Mouse (Mus musculus) lung, adult 2 months (tissue): ENCODE results near the gene Senp6. TPM values are rescaled to one million over a fixed set of nuclear protein-coding genes. Genes with fewer than 3 reads are reported as not detected.

Experiments used
- DNase-seq: peaks from one replicate; pipeline ENCODE4 v3.0.0; 2022
- H3K4me1 ChIP-seq: fragments of 200-500 bp; 2 replicates; pipeline ENCODE4 v1.6.1; 2011; ENCODE audit warnings: low read length; ENCODE audit not compliant: control insufficient read depth, insufficient read depth
- H3K4me3 ChIP-seq: fragments of 200-500 bp; replicated peaks from 2 replicates; pipeline ENCODE3; 2011; ENCODE audit warnings: low read depth, mild to moderate bottlenecking, control low read depth, low read length; ENCODE audit errors: extremely low read depth
- CTCF ChIP-seq: fragments of 200-500 bp; IDR thresholded peaks from 2 replicates; pipeline ENCODE4 v1.5.1; 2011; ENCODE audit warnings: mild to moderate bottlenecking, low read length, control low read depth; ENCODE audit not compliant: insufficient read depth
- POLR2A ChIP-seq: fragments of 200-500 bp; IDR thresholded peaks from 2 replicates; pipeline ENCODE4 v1.6.1; 2011; ENCODE audit warnings: low read depth, mild to moderate bottlenecking, control low read depth, low read length, borderline replicate concordance; ENCODE audit errors: extremely low read depth
- WGBS: fragments of 180-500 bp; shearing (Covaris S2); methylation state at CpG from one replicate; pipeline ENCODE4 v1.1.7; 2018; 5-methylcytosine and 5-hydroxymethylcytosine counted together
- polyA plus RNA-seq: library from polyadenylated mRNA; depleted of rRNA; stranded (reverse); fragments of >200 nt; gene quantifications from 2 replicates; pipeline ENCODE4 v1.2.3, GENCODE M21; 2012; rRNA removed

The Senp6 gene
- polyA plus RNA-seq, 1 experiment = 25.3 TPM

DNA sequence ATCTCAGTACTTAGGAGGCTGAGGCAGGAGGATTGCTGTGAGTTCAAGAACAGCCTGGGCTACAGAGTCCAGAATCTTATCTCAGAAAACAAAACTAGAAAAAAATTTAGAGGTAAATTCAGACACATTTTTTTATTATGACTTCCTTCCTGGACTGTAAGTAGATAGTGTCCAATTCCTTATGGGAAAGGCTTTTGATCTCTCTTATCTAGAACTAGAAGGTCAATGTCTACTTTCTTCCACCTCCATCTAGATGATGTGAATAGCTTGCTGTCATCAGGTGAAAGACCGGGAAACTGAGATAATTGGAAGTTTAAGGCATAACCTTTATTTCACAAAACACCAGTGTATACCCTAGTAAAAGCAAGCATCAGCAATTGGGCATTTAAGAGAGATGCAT lies 115.0 kb downstream of the Senp6 start:
- Histone ChIP-seq H3K4me3 (no peak overlapping the region), H3K4me1 (peaks cover 3% of the 10 kb centered on the region)
- no peak for DNase-seq
- TF ChIP-seq CTCF = no peak
- WGBS = 74% methylated on average over 1 of the region's 1 CpGs

DNA sequence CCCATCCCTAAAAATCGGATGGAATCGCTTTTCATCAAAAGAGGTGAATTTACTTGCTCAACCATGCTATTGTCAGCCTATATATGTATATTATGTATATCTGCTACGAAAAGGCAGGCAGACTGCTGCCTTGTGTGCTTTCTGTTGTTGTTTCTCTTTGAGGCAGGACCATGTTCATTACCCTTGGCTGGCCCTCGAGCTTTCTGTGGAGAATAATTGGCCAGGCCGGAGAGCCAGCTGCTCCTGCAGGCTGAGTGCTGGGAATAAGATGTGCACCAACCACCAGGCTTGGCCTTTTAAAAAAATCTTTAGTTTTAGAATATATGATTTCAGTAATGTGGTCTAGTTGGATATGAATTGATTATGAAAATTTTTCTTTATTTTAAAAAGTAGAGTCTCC lies 117.4 kb downstream of the Senp6 start:
- DNase-seq = no peak
- H3K4me3 ChIP-seq = no peak overlapping the region
- 75% methylated on average over 5 of the region's 5 CpGs for WGBS
- no peaks in the 10 kb centered on the region; the same call in 1 of the 2 replicates for H3K4me1 ChIP-seq
- TF ChIP-seq CTCF (no peak), POLR2A (no peak)

GRCm38 (mm10) chr9:80185737-80186136 lies 119.0 kb downstream of the Senp6 start:
- Histone ChIP-seq H3K4me1 (no peaks in the 10 kb centered on the region; the same call in 1 of the 2 replicates), H3K4me3 (no peak overlapping the region)
- TF ChIP-seq POLR2A (no peak), CTCF (no peak)
- WGBS = 62% methylated on average over 3 of the region's 3 CpGs
- DNase-seq = no peak

- no peak overlapping the region for H3K4me3 ChIP-seq
- no peak for TF ChIP-seq CTCF
- TF ChIP-seq POLR2A = no peak
- no peaks in the 10 kb centered on the region; the same call in 1 of the 2 replicates for H3K4me1 ChIP-seq
- DNase-seq = no peak
- 94% methylated on average over 8 of the region's 8 CpGs for WGBS
Measured at GRCm38 (mm10) chr9:80186693-80187092, 120.0 kb downstream of the Senp6 start.

- DNase-seq = no peak
- WGBS = 55% methylated on average over 5 of the region's 5 CpGs
- no peak overlapping the region for H3K4me3 ChIP-seq
- no peak for TF ChIP-seq POLR2A
- TF ChIP-seq CTCF = no peak
- H3K4me1 ChIP-seq = no peaks in the 10 kb centered on the region; the same call in 1 of the 2 replicates
Measured at GRCm38 (mm10) chr9:80188324-80188893, 121.7 kb downstream of the Senp6 start.

- Histone ChIP-seq H3K4me3 (no peak overlapping the region), H3K4me1 (peaks cover 4% of the 10 kb centered on the region)
- WGBS = 82% methylated on average over 6 of the region's 6 CpGs
- DNase-seq = no peak
- no peak for TF ChIP-seq POLR2A
- no peak for TF ChIP-seq CTCF
Measured at GRCm38 (mm10) chr9:80191240-80191639, 124.5 kb downstream of the Senp6 start.

DNA sequence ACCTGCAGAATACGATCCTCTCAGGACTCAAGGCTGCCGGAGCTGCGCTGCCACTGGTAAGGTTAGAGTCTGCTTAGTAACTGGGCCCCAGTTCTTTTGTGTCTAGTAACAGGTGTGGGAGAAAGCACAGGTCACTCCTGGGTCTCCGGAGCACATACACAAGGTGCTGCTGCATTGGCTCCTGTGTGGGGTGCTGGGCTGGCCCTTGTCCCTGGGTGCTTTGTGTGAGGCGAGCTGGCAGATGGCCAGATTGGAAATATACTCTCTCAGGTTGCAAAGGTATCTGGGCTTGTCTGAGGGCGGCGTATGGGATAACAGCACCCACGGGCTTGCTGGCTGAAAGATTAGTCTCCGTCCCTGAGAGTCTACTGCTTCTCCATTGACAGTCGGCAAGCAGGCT lies 125.6 kb downstream of the Senp6 start:
- peaks cover 4% of the 10 kb centered on the region for H3K4me1 ChIP-seq
- TF ChIP-seq POLR2A = no peak
- TF ChIP-seq CTCF = no peak
- no peak for DNase-seq
- no peak overlapping the region for H3K4me3 ChIP-seq
- 76% methylated on average over 10 of the region's 10 CpGs for WGBS

- TF ChIP-seq POLR2A (no peak), CTCF (no peak)
- 72% methylated on average over 6 of the region's 6 CpGs for WGBS
- H3K4me3 ChIP-seq = no peak overlapping the region
- H3K4me1 ChIP-seq = peaks cover 4% of the 10 kb centered on the region
- DNase-seq = no peak
Measured at GRCm38 (mm10) chr9:80194446-80194845, 127.7 kb downstream of the Senp6 start.

Other genes starting within 250 kb of the Senp6 start
- 4.8 and 9.4 TPM in 2 replicates for gene Filip1, start 54.1 kb upstream of the Senp6 start, polyA plus RNA-seq
- 21.7 and 25.1 TPM in 2 replicates for gene Myo6, start 98.1 kb downstream of the Senp6 start, polyA plus RNA-seq